Mouse (Mus musculus) erythroblast, embryonic 14.5 days (primary cell): ENCODE data around the gene St6galnac5.

Experiments
- GATA1 ChIP-seq: IDR thresholded peaks from 2 replicates; pipeline ENCODE4 v1.6.1; 2012; ENCODE audit warnings: low read length, inconsistent platforms, mixed read lengths
- TAL1 ChIP-seq: IDR thresholded peaks from 3 replicates; pipeline ENCODE4 v1.6.1; 2012; ENCODE audit warnings: low read length, inconsistent platforms, mixed read lengths

DNA sequence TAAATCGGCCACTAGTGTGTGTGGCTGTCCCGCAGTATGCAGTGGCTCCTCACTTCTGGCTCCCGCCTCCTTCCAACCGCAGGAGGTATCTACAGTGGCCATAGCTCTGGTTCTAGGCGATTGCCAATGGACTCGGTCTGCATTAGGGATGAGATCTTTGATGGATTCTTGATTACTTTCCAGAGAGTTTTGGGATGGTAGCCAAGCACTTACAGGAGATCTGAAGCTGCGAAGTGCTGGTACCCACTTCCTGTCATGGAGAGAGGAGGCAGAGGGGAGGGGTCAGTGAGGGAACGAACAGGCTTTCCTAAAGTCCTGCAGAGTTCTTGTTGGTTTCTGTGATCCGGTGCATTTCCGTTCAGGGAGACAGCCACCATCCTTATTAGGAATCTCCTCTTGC is 36.0 kb upstream of the St6galnac5 start:
- TF ChIP-seq GATA1 (no peak), TAL1 (no peak)
